Mouse (Mus musculus): ENCODE data around the gene Coq4. TPM values are rescaled to one million over a fixed set of nuclear protein-coding genes. Genes with fewer than 3 reads are reported as not detected.

The Coq4 gene
- polyA plus RNA-seq, 1 experiment from 2014 or later: 39.1 TPM

DNA sequence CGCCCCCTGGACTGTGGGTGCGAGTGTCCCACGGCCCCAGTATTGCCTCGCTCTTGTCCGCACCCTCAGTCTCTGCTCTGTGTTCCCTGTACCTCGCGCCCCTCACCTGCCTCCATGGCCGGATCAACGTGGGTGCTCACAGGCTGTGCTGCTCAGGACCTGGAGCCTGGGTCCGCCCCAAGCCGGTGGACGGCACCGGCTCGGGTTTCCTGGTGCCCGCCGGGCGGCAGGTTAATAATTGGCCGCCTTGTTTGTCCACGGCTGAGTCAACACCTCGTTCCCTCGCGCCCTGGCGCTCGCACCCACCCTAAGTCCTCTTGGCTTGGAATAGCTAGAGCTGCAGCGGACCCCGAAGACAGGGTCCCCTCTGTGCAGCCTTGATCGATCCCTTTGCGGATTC is 35.8 kb upstream of the Coq4 start, which contains the start of gene Gm13420:
Gm13420 (minus strand) TSS at position 189 of the 400 bp plus-strand sequence.
- Histone ChIP-seq H3K4me2 (replicated peaks; ENCODE audit: low read depth, low read length) (peak within 1 kb of the TSS; percentile 32), H3K9me3 (ENCODE audit: control insufficient read depth, low read depth, low read length) (no peaks in the 10 kb centered on the region), H3K9ac (replicated peaks; ENCODE audit: low read depth, low read length) (peak within 1 kb of the TSS; percentile 1; the same call in 1 of the 2 replicates), H3K36me3 (ENCODE audit: control insufficient read depth, insufficient read depth, low read length) (no peaks in the 10 kb centered on the region), H3K27ac (ENCODE audit: low read length) (peak within 1 kb of the TSS; percentile 69), H3K27me3 (ENCODE audit: control insufficient read depth, insufficient read depth, low read length) (peaks cover 32% of the 10 kb centered on the region), H3K4me3 (ENCODE audit: low read depth, low read length) (peak within 1 kb of the TSS; percentile 18), H3K4me1 (ENCODE audit: control insufficient read depth, insufficient read depth, low read length) (no peaks in the 10 kb centered on the region)
- 4% methylated on average over 28 of the region's 28 CpGs for WGBS
- peak; percentile 81 for ATAC-seq (ENCODE audit: insufficient number of reproducible peaks, insufficient read depth, low FRiP score, low read depth)

DNA sequence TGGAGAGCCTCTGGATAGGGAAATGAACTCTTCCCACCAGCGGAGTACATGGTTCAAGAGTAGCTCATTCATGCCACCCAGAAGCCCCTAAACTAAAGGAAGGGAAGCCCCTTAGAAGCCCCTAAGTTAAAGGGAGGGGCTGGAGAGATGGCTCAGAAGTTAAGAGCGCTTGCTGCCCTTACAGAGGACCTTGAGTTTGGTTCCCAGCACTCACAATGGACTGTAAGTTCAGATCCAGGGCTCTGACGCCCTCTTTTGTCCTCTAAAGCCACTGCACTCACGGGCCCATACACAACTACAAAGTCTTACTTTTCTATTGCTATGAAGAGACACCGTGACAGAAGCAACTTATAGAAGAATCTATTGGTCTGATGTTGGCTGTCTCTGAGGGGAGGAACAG is 34.9 kb upstream of the Coq4 start:
- peaks cover 27% of the 10 kb centered on the region for H3K27me3 ChIP-seq (ENCODE audit: control insufficient read depth, insufficient read depth, low read length)

DNA sequence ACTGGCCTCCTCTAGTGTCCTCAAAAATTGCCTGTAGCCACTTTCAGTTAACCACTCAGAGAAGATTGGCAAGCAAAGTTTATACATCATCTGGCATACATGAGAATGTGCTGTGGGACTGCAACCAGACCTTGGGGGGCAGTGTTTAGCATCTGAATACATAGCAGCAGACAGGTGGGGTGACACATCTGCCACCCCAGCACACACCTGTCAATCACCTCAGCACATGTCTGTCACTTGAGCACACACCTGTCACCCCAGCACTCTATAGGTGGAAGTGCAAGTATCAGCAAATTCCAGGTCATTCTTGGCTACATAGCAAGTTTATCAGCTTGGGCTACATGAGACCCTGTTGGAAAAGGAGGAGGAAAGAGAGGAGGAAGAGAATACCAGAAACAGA is 31.6 kb upstream of the Coq4 start:
- Histone ChIP-seq H3K27me3 (ENCODE audit: control insufficient read depth, insufficient read depth, low read length) (peaks cover 21% of the 10 kb centered on the region; the same call in 1 of the 2 replicates), H3K4me3 (ENCODE audit: low read depth, low read length) (no peak overlapping the region)

More for the DNA sequence above, 34.9 kb upstream of the Coq4 start:
- no peak for ATAC-seq (ENCODE audit: insufficient number of reproducible peaks, insufficient read depth, low FRiP score, low read depth)
- Histone ChIP-seq H3K4me1 (ENCODE audit: control insufficient read depth, insufficient read depth, low read length) (no peaks in the 10 kb centered on the region), H3K9me3 (ENCODE audit: control insufficient read depth, low read depth, low read length) (no peaks in the 10 kb centered on the region), H3K36me3 (ENCODE audit: control insufficient read depth, insufficient read depth, low read length) (no peaks in the 10 kb centered on the region), H3K4me3 (ENCODE audit: low read depth, low read length) (no peak overlapping the region), H3K9ac (replicated peaks; ENCODE audit: low read depth, low read length) (no peak overlapping the region), H3K4me2 (replicated peaks; ENCODE audit: low read depth, low read length) (no peak overlapping the region), H3K27ac (ENCODE audit: low read length) (no peak overlapping the region)
- 86% methylated on average over 5 of the region's 5 CpGs for WGBS

DNA sequence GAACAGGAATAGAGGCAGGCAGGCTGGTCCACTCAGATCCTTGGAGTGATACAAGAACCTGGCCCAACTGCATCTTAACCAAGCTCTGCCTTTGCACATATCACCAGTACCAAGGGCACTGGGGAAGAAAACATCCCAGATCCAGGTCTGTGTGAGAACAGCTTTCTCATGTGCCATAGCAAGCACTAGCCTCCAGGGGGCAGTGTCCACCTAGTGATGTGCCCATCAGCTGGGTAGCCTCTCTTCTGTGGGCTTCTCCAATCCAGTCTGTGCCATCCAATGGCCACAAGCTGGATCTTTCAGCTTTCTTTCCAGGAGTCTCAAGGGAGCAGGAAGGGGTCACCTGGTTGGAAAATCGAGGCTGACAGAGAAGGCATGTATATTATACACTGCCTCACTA is 22.5 kb upstream of the Coq4 start:
- ATAC-seq (ENCODE audit: insufficient number of reproducible peaks, insufficient read depth, low FRiP score, low read depth): peak; percentile 68; the same call in 1 of the 2 replicates
- no peak overlapping the region for H3K9ac ChIP-seq (replicated peaks; ENCODE audit: low read depth, low read length)
- H3K27me3 ChIP-seq (ENCODE audit: control insufficient read depth, insufficient read depth, low read length): no peaks in the 10 kb centered on the region
- H3K4me3 ChIP-seq (ENCODE audit: low read depth, low read length): no peak overlapping the region
- no peak overlapping the region for H3K4me2 ChIP-seq (replicated peaks; ENCODE audit: low read depth, low read length)
- H3K4me1 ChIP-seq (ENCODE audit: control insufficient read depth, insufficient read depth, low read length): no peaks in the 10 kb centered on the region
- 3% methylated on average over 1 of the region's 1 CpGs for WGBS
- no peaks in the 10 kb centered on the region for H3K9me3 ChIP-seq (ENCODE audit: control insufficient read depth, low read depth, low read length)
- no peak overlapping the region for H3K27ac ChIP-seq (ENCODE audit: low read length)
- H3K36me3 ChIP-seq (ENCODE audit: control insufficient read depth, insufficient read depth, low read length): no peaks in the 10 kb centered on the region

More for the DNA sequence above, 31.6 kb upstream of the Coq4 start:
- H3K36me3 ChIP-seq (ENCODE audit: control insufficient read depth, insufficient read depth, low read length): no peaks in the 10 kb centered on the region
- H3K4me2 ChIP-seq (replicated peaks; ENCODE audit: low read depth, low read length): no peak overlapping the region
- H3K27ac ChIP-seq (ENCODE audit: low read length): no peak overlapping the region
- no peak for ATAC-seq (ENCODE audit: insufficient number of reproducible peaks, insufficient read depth, low FRiP score, low read depth)
- H3K4me1 ChIP-seq (ENCODE audit: control insufficient read depth, insufficient read depth, low read length): no peaks in the 10 kb centered on the region
- H3K9me3 ChIP-seq (ENCODE audit: control insufficient read depth, low read depth, low read length): no peaks in the 10 kb centered on the region
- H3K9ac ChIP-seq (replicated peaks; ENCODE audit: low read depth, low read length): no peak overlapping the region

DNA sequence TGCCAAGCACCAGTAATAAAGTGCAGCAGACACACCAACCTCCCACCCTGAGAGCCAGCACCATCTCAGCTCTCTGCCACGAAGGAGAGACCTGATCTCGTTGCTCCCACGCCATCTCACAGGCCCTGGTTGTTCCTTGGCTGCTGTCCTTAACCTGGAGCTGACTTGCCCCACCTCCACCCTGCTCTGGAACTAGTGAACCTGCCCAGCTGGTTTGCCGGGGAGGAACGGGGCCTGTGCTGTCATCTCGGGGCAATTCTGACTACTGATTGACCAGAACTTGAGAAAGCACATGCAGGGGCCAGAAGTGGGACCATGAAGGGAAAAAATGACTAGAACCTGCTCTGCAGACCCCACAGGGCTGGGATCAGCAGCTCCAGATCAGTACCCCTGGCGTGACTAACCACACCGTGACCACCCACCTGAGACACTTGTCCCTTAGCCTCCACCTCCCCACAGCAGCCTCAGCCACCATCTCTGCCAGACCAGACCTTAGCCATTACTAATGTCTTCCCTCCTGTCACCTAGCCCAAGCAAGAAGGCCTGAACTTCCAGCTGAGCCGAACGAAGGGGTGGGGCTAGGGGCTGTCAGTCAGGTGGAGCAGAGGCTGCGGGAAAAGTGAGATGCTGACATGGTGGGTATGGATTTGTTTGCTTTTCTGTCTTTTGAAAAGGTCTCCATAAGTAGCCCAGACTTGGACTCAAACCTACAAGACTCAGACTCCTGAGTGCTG is 19.1 kb upstream of the Coq4 start:
- no peak overlapping the region for H3K9ac ChIP-seq (replicated peaks; ENCODE audit: low read depth, low read length)
- H3K27me3 ChIP-seq (ENCODE audit: control insufficient read depth, insufficient read depth, low read length): no peaks in the 10 kb centered on the region
- H3K4me3 ChIP-seq (ENCODE audit: low read depth, low read length): no peak overlapping the region
- no peaks in the 10 kb centered on the region for H3K36me3 ChIP-seq (ENCODE audit: control insufficient read depth, insufficient read depth, low read length)
- WGBS: 54% methylated on average over 11 of the region's 11 CpGs
- H3K4me2 ChIP-seq (replicated peaks; ENCODE audit: low read depth, low read length): no peak overlapping the region
- H3K9me3 ChIP-seq (ENCODE audit: control insufficient read depth, low read depth, low read length): no peaks in the 10 kb centered on the region
- H3K4me1 ChIP-seq (ENCODE audit: control insufficient read depth, insufficient read depth, low read length): no peaks in the 10 kb centered on the region
- peak overlapping the region; percentile 40; the same call in 1 of the 2 replicates for H3K27ac ChIP-seq (ENCODE audit: low read length)
- no peak for ATAC-seq (ENCODE audit: insufficient number of reproducible peaks, insufficient read depth, low FRiP score, low read depth)

DNA sequence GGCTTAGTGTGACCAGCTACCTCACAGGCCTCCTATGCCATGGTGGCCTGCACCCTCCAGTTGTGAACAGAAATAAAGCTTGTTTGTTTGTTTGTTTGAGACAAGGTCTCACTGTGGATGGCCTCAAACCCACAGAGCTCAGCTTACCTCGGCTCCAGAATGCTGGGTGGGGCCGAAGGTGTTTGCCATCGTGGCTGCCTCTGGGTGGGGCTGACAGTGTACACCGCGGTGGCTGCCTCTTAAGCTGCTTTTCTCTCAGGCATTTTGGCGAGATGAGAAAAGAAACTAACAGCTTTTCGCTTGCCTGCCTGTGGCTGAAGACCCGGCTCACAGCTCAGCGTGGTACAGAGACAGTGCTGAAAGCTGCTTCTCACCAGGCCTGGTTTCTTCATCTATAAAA is 18.4 kb upstream of the Coq4 start:
- no peaks in the 10 kb centered on the region for H3K9me3 ChIP-seq (ENCODE audit: control insufficient read depth, low read depth, low read length)
- no peak overlapping the region for H3K27ac ChIP-seq (ENCODE audit: low read length)
- no peak overlapping the region for H3K9ac ChIP-seq (replicated peaks; ENCODE audit: low read depth, low read length)
- H3K36me3 ChIP-seq (ENCODE audit: control insufficient read depth, insufficient read depth, low read length): 0 out of 2 replicates have a peak, but pooled peaks cover 2% of the 10 kb centered on the region
- H3K27me3 ChIP-seq (ENCODE audit: control insufficient read depth, insufficient read depth, low read length): no peaks in the 10 kb centered on the region
- H3K4me2 ChIP-seq (replicated peaks; ENCODE audit: low read depth, low read length): no peak overlapping the region
- H3K4me1 ChIP-seq (ENCODE audit: control insufficient read depth, insufficient read depth, low read length): no peaks in the 10 kb centered on the region
- 53% methylated on average over 9 of the region's 9 CpGs for WGBS
- ATAC-seq (ENCODE audit: insufficient number of reproducible peaks, insufficient read depth, low FRiP score, low read depth): no peak
- H3K4me3 ChIP-seq (ENCODE audit: low read depth, low read length): no peak overlapping the region

DNA sequence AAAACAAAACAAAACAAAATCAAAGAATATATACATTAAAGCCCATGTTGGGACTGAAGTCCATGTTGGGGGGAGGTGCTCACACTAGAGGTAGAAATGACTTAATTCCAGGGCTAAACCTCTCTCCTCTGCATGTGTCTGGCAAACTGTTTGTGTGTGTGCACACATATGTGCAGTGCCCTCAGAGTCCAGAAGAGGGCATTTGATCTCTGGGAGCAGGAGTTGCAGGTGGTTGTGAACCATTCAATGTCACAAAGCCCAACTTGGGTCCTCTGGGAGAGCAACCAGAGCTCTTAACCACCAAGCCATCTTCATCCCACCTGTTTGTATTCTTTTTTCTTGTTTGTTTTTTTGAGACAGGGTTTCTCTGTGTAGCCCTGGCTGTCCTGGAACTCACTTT is 17.1 kb upstream of the Coq4 start:
- no peak overlapping the region for H3K4me2 ChIP-seq (replicated peaks; ENCODE audit: low read depth, low read length)
- no peak overlapping the region for H3K9ac ChIP-seq (replicated peaks; ENCODE audit: low read depth, low read length)
- no peaks in the 10 kb centered on the region for H3K9me3 ChIP-seq (ENCODE audit: control insufficient read depth, low read depth, low read length)
- H3K27me3 ChIP-seq (ENCODE audit: control insufficient read depth, insufficient read depth, low read length): no peaks in the 10 kb centered on the region
- no peak for ATAC-seq (ENCODE audit: insufficient number of reproducible peaks, insufficient read depth, low FRiP score, low read depth)
- H3K36me3 ChIP-seq (ENCODE audit: control insufficient read depth, insufficient read depth, low read length): peaks cover 5% of the 10 kb centered on the region; the same call in 1 of the 2 replicates
- H3K4me1 ChIP-seq (ENCODE audit: control insufficient read depth, insufficient read depth, low read length): no peaks in the 10 kb centered on the region
- H3K27ac ChIP-seq (ENCODE audit: low read length): no peak overlapping the region
- H3K4me3 ChIP-seq (ENCODE audit: low read depth, low read length): no peak overlapping the region

DNA sequence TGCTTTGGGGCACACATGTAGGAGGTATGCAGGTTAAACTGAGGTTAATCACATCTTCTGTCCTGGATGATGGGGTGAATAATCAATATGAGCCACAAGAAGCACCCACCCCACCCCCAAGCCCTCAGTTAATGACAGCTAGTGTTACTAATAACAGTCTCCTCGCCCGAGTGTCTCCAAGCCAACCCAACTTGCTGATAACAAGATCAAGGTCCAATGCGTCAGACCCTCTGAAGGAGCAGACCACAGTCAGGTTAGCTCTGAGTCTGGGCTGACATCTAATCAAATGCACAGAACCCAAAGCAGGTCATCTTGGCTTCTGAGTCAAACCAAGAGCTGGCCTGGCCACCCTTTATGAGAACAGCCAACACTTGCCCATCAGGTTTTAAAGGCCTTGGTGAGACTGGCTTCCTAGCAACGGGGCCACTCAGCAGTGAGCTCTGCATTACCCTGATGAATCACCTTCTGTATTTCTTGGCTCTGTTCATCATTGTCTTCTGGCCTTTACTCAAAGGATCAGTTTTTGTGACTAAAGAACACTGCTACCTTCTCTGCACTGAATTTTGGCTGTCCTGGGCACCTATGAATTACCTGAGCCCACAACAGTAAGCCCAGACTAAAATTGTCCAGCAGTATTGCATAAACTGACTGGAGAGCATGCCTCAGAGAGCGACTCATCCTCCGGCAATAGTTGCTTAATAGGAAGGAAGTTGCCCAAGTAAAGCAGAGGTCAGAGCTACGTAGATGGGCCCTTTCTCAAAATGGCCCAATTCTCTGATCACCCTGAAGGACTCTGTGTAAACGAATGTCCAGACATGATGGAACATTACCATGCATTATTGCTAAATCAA is 15.5 kb upstream of the Coq4 start:
- peaks cover 10% of the 10 kb centered on the region for H3K36me3 ChIP-seq (ENCODE audit: control insufficient read depth, insufficient read depth, low read length)
- no peak overlapping the region for H3K4me2 ChIP-seq (replicated peaks; ENCODE audit: low read depth, low read length)
- no peak overlapping the region for H3K27ac ChIP-seq (ENCODE audit: low read length)
- H3K27me3 ChIP-seq (ENCODE audit: control insufficient read depth, insufficient read depth, low read length): no peaks in the 10 kb centered on the region
- 75% methylated on average over 8 of the region's 8 CpGs for WGBS
- H3K9me3 ChIP-seq (ENCODE audit: control insufficient read depth, low read depth, low read length): no peaks in the 10 kb centered on the region
- no peak for ATAC-seq (ENCODE audit: insufficient number of reproducible peaks, insufficient read depth, low FRiP score, low read depth)
- no peak overlapping the region for H3K9ac ChIP-seq (replicated peaks; ENCODE audit: low read depth, low read length)
- no peak overlapping the region for H3K4me3 ChIP-seq (ENCODE audit: low read depth, low read length)
- H3K4me1 ChIP-seq (ENCODE audit: control insufficient read depth, insufficient read depth, low read length): no peaks in the 10 kb centered on the region
